Mouse (Mus musculus) intestine, embryonic 16.5 days (tissue): Measurements from ENCODE around the gene Vps54. TPM values are rescaled to one million over a fixed set of nuclear protein-coding genes. Genes with fewer than 3 reads are reported as not detected.
A peak's percentile ranks its signal among the peaks of the same experiment; 100 is the strongest.

Source experiments
- ATAC-seq: fragments of 200-750 bp; cut with Nextera tagmentation; 2 replicates; pipeline ENCODE4 v1.8.0; 2017; ENCODE audit warnings: moderate TSS enrichment, moderate library complexity
- H3K27ac ChIP-seq: fragments of 300-500 bp; sonication (generic); 2 replicates; pipeline ENCODE4 v1.5.1; 2014; ENCODE audit warnings: mild to moderate bottlenecking, low read length
- H3K27me3 ChIP-seq: fragments of 300-500 bp; sonication (generic); replicated peaks from 2 replicates; pipeline ENCODE4 v1.6.1; 2014; ENCODE audit warnings: low read length, control low read depth, mixed read lengths; ENCODE audit not compliant: control insufficient read depth, insufficient read depth
- H3K36me3 ChIP-seq: fragments of 300-500 bp; sonication (generic); 2 replicates; pipeline ENCODE4 v1.6.1; 2014; ENCODE audit warnings: low read length, control low read depth; ENCODE audit not compliant: control insufficient read depth, insufficient read depth
- H3K4me1 ChIP-seq: fragments of 300-500 bp; sonication (generic); 2 replicates; pipeline ENCODE4 v1.6.1; 2014; ENCODE audit warnings: low read length, control low read depth, mixed read lengths; ENCODE audit not compliant: control insufficient read depth, insufficient read depth
- H3K4me2 ChIP-seq: fragments of 300-500 bp; sonication (generic); 2 replicates; pipeline ENCODE4 v1.6.1; 2014; ENCODE audit warnings: low read depth, low read length, control low read depth
- H3K4me3 ChIP-seq: fragments of 300-500 bp; sonication (generic); 2 replicates; pipeline ENCODE4 v1.5.1; 2014; ENCODE audit warnings: mild to moderate bottlenecking, low read length
- H3K9ac ChIP-seq: fragments of 300-500 bp; sonication (generic); 2 replicates; pipeline ENCODE4 v1.6.1; 2014; ENCODE audit warnings: low read depth, low read length
- H3K9me3 ChIP-seq: fragments of 300-500 bp; sonication (generic); 2 replicates; pipeline ENCODE4 v1.6.1; 2016; ENCODE audit warnings: low read length, control low read depth; ENCODE audit not compliant: control insufficient read depth
- WGBS: fragments of 180-500 bp; shearing (Covaris S2); extraction: QIAGEN DNeasy Blood & Tissue Kit; methylation state at CpG from one replicate; pipeline ENCODE4 v1.1.7; 2014; 5-methylcytosine and 5-hydroxymethylcytosine counted together
- polyA plus RNA-seq: library from polyadenylated mRNA; unstranded; fragments of >200 nt; fragmentation: Nextera tagmentation; extraction: Ambion mirVana; gene quantifications from 2 replicates; pipeline ENCODE4 v1.2.1, GENCODE M21; 2015

Gene Vps54
- polyA plus RNA-seq, 1 experiment from 2014 or later, result 8.6 TPM

DNA sequence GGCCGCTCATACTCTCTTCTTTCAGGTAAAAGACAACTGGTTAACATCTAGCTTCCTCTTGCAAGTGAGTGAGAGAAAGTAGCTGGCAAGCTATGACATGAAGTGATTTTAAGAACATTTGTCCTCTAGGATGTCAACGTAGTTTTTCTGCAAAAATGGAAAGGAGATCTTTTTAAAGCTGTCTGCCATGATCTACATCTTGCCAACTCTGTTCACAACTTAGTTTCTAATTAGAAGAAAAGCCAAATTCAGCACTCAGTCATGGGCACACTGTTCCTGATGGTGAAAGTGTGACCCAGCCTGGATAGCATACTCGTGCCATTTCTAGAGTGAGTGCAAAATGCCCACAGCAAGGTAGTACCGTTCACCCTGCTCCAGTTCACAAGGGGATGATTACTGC is 100.0 kb downstream of the Vps54 start:
- Histone ChIP-seq H3K9ac (no peak overlapping the region), H3K4me3 (no peak overlapping the region), H3K27me3 (no peaks in the 10 kb centered on the region), H3K36me3 (peaks cover 10% of the 10 kb centered on the region; the same call in 1 of the 2 replicates), H3K4me1 (no peaks in the 10 kb centered on the region), H3K27ac (no peak overlapping the region), H3K9me3 (no peaks in the 10 kb centered on the region), H3K4me2 (no peak overlapping the region)
- ATAC-seq, result no peak
- 91% methylated on average over 4 of the region's 4 CpGs for WGBS

DNA sequence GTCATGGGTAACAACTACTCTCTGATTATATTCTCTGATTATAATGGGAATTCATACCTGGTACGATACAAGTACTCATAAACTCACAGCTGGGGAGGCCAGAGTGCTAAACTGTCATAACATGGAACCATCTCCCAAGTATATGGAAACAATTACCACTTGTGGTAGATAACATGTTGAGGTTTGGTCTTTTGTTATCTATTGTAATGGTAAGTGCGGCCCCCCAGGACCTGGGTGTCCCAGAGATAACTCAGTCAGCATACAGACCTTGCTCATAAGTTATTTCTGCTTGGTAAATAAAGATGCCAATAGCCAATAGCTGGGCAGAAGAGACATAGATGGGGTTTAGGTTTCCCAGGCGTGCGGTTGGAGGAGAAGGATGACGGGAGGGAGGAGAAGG is 104.4 kb downstream of the Vps54 start:
- H3K27ac ChIP-seq, result no peak overlapping the region
- no peaks in the 10 kb centered on the region for H3K4me1 ChIP-seq
- H3K4me3 ChIP-seq, result no peak overlapping the region
- no peak for ATAC-seq
- peaks cover 10% of the 10 kb centered on the region; the same call in 1 of the 2 replicates for H3K36me3 ChIP-seq
- 96% methylated on average over 5 of the region's 5 CpGs for WGBS
- no peaks in the 10 kb centered on the region for H3K27me3 ChIP-seq
- H3K9me3 ChIP-seq, result no peaks in the 10 kb centered on the region
- no peak overlapping the region for H3K4me2 ChIP-seq
- H3K9ac ChIP-seq, result no peak overlapping the region

DNA sequence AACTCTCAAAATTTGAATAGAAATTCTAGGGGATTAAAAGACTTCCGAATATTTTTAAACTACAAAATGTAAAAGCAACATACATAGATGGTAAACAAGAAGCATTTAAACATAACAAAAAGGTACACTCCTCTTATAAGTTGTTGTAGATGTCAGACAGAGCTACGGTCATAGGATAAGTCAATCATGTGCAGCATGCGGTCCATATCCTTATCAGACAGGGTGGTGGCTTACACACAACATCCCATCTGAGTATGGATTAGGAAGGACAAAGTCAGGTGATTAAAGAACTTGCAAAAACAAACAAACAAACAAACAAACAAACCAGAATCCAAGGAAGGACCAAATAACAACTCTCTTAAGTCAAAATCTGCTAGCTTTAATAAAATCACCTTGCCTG is 106.9 kb downstream of the Vps54 start:
- Histone ChIP-seq H3K36me3 (peaks cover 7% of the 10 kb centered on the region; the same call in 1 of the 2 replicates), H3K27ac (no peak overlapping the region), H3K27me3 (no peaks in the 10 kb centered on the region), H3K9me3 (no peaks in the 10 kb centered on the region), H3K9ac (no peak overlapping the region), H3K4me2 (no peak overlapping the region), H3K4me3 (no peak overlapping the region), H3K4me1 (no peaks in the 10 kb centered on the region)
- WGBS, result 90% methylated on average over 3 of the region's 3 CpGs
- no peak for ATAC-seq

DNA sequence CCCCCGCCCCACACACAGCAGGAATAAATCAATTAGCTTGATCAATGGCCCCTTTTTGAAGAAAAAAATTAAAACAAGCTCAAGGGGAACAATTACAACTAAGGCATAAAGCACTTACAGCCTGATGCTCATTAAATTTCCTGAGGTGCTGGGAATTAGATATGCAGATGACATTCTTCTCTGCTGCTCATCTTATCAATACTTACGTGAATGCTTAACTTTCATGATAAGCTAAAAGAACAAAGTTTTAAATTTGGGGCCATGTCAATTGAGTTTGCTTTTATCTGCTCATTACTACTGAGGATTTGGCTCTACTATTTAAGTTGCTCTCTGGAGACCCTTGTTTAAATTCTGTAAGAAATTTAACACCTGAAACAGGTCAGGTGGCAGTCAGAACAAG is 109.8 kb downstream of the Vps54 start:
- no peaks in the 10 kb centered on the region for H3K4me1 ChIP-seq
- WGBS, result 85% methylated on average over 2 of the region's 2 CpGs
- no peak overlapping the region for H3K4me2 ChIP-seq
- no peaks in the 10 kb centered on the region; the same call in 1 of the 2 replicates for H3K36me3 ChIP-seq
- H3K4me3 ChIP-seq, result no peak overlapping the region
- H3K27ac ChIP-seq, result no peak overlapping the region
- H3K9me3 ChIP-seq, result no peaks in the 10 kb centered on the region
- H3K9ac ChIP-seq, result no peak overlapping the region
- no peaks in the 10 kb centered on the region for H3K27me3 ChIP-seq
- ATAC-seq, result no peak

DNA sequence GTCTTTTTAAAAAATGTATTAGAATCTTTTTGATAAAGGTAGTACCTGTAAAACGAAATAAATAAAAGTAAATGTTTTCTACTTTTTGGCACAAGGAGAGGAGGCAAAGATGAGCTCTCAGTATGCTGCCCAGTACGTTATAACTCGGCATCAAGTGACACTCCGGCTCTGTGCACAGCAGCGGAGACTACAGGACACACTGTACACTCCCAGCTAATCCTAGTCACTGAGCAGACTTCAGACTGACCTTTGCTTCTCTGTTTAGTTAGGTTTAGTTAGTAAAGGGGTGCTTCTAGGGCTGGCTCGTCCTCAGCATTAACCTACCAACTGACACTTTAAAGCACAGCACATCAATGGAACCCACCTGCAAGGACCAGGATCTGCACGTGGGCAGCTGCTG is 112.2 kb downstream of the Vps54 start:
- no peak overlapping the region for H3K4me3 ChIP-seq
- no peaks in the 10 kb centered on the region for H3K9me3 ChIP-seq
- 86% methylated on average over 7 of the region's 7 CpGs for WGBS
- H3K27ac ChIP-seq, result no peak overlapping the region
- no peak overlapping the region for H3K9ac ChIP-seq
- ATAC-seq, result no peak
- H3K4me2 ChIP-seq, result no peak overlapping the region
- no peaks in the 10 kb centered on the region for H3K4me1 ChIP-seq
- no peaks in the 10 kb centered on the region; the same call in 1 of the 2 replicates for H3K36me3 ChIP-seq
- H3K27me3 ChIP-seq, result no peaks in the 10 kb centered on the region

DNA sequence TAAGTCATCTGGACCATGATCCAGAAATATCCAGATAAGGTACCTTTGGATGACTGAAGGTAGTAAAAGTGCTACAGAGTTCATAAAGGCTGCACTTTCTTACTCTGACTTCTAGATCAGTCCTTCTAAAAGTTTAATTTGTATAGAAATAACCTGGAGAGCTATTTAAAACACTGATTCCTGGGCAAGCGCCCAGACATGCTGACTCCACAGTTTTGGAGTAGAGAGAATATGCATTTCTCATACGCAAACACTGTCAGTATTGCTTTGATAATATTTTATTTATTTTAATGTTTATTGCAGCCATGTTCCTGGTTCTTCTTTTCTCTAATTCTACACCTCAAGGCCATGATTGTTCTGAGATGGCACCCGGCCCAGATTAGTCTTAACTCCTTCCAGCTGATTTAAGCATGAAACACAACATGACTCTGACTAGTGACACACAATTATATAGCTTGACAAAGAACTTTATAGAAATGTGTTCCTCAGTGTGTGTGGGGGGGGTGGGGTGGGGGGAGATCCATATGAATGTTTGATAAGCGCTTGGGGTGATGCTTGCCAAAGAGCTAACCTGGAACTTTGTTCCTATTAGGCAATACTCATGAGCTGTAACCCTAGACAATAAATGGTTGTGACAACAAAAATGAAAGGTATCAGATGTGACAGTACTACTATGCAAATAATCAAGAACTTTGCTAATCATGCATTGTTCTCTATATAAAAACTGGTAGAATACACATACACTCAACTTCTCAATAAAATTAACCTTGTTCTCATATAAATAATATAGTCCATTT is 124.3 kb downstream of the Vps54 start:
- Histone ChIP-seq H3K27ac (no peak overlapping the region), H3K4me2 (no peak overlapping the region), H3K36me3 (no peaks in the 10 kb centered on the region), H3K4me3 (no peak overlapping the region), H3K9me3 (no peaks in the 10 kb centered on the region), H3K9ac (no peak overlapping the region), H3K4me1 (peaks cover 5% of the 10 kb centered on the region), H3K27me3 (no peaks in the 10 kb centered on the region)
- 80% methylated on average over 4 of the region's 4 CpGs for WGBS
- ATAC-seq, result peak; percentile 23; the same call in 1 of the 2 replicates

DNA sequence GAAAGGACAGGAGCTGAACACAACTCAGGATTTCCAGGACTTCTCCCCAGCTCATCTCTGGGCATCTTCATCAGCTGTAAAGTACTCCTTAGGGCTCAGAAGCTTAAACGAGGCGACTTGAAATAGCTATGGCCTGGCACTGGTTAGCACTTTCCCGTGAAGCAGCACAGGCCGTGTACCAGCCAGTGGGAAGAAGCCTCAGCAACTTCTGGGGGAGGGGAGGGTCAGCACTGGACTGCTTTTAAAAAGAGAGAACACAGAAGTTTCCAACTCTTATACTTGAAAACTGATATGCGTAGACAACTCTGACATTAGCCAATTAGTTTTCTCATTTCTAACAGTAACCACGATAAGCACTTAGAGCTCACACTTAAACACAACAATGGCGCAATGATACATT is 129.4 kb downstream of the Vps54 start:
- H3K27ac ChIP-seq, result no peak overlapping the region
- WGBS, result 42% methylated on average over 7 of the region's 7 CpGs
- H3K36me3 ChIP-seq, result no peaks in the 10 kb centered on the region
- H3K9me3 ChIP-seq, result no peaks in the 10 kb centered on the region
- peak overlapping the region; percentile 53 for H3K4me2 ChIP-seq
- H3K27me3 ChIP-seq, result no peaks in the 10 kb centered on the region
- H3K9ac ChIP-seq, result no peak overlapping the region
- H3K4me3 ChIP-seq, result peak overlapping the region; percentile 75
- ATAC-seq, result no peak
- H3K4me1 ChIP-seq, result peaks cover 18% of the 10 kb centered on the region

DNA sequence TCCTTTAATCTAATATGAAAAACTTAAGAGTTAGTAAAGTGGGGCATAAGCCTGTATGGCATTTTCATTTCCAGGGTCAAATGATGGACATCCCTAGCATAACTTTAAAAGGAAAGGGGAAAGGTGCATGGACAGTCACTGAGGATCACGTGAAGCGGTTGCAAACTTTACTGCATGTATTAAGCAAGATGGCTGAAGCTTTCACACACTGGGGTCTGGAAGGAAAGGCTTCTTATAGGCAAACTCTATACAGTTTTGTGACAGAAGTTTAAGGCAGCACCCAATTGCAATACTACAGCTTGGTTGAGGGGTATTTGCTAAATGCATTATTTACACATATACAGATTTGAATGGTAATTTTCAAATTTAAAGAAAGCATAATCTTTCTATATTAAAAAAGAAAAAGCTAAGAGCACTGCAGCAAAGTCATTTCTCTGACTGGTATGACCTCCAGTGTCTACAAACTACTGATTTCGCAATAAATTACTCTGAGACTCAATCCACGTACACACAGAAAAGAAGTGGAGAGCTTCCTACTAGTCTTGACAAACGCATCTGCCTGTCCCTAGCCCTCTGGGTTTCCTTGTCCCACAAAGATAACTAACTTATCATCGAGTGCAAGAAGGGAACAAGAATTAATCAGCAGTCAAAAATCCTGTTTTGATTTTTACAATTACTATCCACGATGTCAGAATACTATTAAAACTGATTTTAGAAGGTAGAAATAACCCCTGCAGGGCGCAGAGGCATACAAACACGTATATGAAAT is 130.4 kb downstream of the Vps54 start:
- WGBS, result 12% methylated on average over 9 of the region's 9 CpGs

DNA sequence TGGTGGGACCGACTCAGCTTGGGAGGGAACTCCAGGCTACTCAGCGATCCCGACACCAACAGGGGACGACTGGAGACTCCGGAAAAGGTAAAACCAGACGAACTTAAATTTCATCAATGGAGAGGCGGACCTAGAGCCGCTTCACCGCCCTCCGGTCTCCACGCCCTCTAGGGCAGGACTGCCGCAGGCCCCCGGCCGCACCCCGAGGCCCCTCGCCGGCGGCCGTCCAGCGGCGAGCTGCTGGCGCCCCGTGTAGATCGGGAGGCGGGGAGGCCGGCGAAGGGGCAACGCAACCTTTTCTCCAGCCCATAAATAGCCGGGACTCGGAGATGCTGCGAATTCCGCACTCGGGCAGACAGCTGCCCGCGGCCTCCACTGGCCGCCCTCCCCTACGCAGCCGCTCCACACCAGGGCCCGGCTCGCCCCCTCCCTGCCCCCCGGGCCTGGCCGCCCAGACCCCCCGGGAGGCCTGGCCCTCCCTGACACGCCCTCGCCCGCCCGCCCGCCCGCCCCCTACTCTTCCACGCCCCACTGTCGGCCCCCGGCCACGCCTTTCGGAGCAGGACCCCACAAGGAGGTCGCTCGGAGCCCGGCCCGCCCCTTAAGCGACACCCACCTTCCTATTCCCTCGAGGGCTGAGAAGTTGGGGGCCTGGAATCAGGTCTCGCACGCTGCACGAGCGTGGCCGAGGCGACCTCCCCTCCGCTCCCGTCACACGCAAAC is 131.5 kb downstream of the Vps54 start:
- peaks cover 18% of the 10 kb centered on the region for H3K4me1 ChIP-seq
- ATAC-seq, result peak; percentile 94
- H3K9ac ChIP-seq, result peak overlapping the region; percentile 87
- under 1% methylated on average over 60 of the region's 69 CpGs for WGBS
- H3K4me3 ChIP-seq, result peak overlapping the region; percentile 75
- no peaks in the 10 kb centered on the region for H3K27me3 ChIP-seq
- peak overlapping the region; percentile 97 for H3K27ac ChIP-seq
- no peaks in the 10 kb centered on the region for H3K36me3 ChIP-seq
- no peaks in the 10 kb centered on the region for H3K9me3 ChIP-seq
- peak overlapping the region; percentile 77 for H3K4me2 ChIP-seq

More for the DNA sequence above, 130.4 kb downstream of the Vps54 start:
- Histone ChIP-seq H3K4me1 (peaks cover 18% of the 10 kb centered on the region), H3K27me3 (no peaks in the 10 kb centered on the region), H3K36me3 (no peaks in the 10 kb centered on the region), H3K4me2 (peak overlapping the region; percentile 53), H3K9me3 (no peaks in the 10 kb centered on the region), H3K4me3 (peak overlapping the region; percentile 75), H3K9ac (peak overlapping the region; percentile 87), H3K27ac (peak overlapping the region; percentile 97)
- ATAC-seq, result no peak
